In genomic region chr8:121474898-121475284, GRCm38 (mm10) we compare ENCODE assay signal across 10 mouse cellular contexts.
DNase-seq lines count a peak whose midpoint lies in the region; ATAC-seq and TF ChIP-seq lines count a peak whose summit lies in the region.
"Had no signal": no experiment of that assay in that cellular context is flagged by ENCODE, and none has a peak within 500 bp of the region (broad histone marks: within the 10 kb centered on the region; RNA-seq: fewer than 3 reads in every experiment).

No protein-coding gene starts in this region.

- WGBS in kidney, postnatal 0 days: 2% methylated on average over 17 of the region's 18 CpGs
- 2% methylated on average over 17 of the region's 18 CpGs for WGBS in forebrain, embryonic 11.5 days
- WGBS in hindbrain, embryonic 13.5 days: 6% methylated on average over 18 of the region's 18 CpGs
- WGBS in neural tube, embryonic 13.5 days: 3% methylated on average over 17 of the region's 18 CpGs

- H3K4me2 ChIP-seq in kidney, postnatal 0 days (ENCODE audit: low read length): peak overlapping the region; percentile 47
- peak overlapping the region; percentile 33; the same call in 1 of the 2 replicates for H3K4me2 ChIP-seq in forebrain, embryonic 11.5 days (ENCODE audit: low read depth, low read length, severe bottlenecking)
- H3K4me2 ChIP-seq in hindbrain, embryonic 13.5 days: 0 out of 2 replicates have a peak overlapping the region, but pooled peaks have one; percentile 23
- peak overlapping the region; percentile 28 for H3K4me2 ChIP-seq in neural tube, embryonic 13.5 days

- no peak for TF ChIP-seq CTCF in kidney, postnatal 0 days (IDR thresholded peaks at IDR 0.05; ENCODE audit: low read depth)

- H3K27ac ChIP-seq in kidney, postnatal 0 days: no peak overlapping the region
- no peak overlapping the region for H3K27ac ChIP-seq in forebrain, embryonic 11.5 days (ENCODE audit: low read depth, low read length)
- H3K27ac ChIP-seq in hindbrain, embryonic 13.5 days: no peak overlapping the region
- no peak overlapping the region for H3K27ac ChIP-seq in neural tube, embryonic 13.5 days (replicated peaks)

- H3K4me3 ChIP-seq in kidney, postnatal 0 days (replicated peaks; ENCODE audit: low read depth, low read length): no peak overlapping the region
- H3K4me3 ChIP-seq in forebrain, embryonic 11.5 days (ENCODE audit: low read depth, low read length): 0 out of 2 replicates have a peak overlapping the region, but pooled peaks have one; percentile 6
- no peak overlapping the region for H3K4me3 ChIP-seq in hindbrain, embryonic 13.5 days
- H3K4me3 ChIP-seq in neural tube, embryonic 13.5 days: no peak overlapping the region

- no peak for ATAC-seq in kidney, postnatal 0 days (replicated peaks; ENCODE audit: low FRiP score, low read depth)
- no peak for ATAC-seq in forebrain, embryonic 11.5 days (replicated peaks; ENCODE audit: low FRiP score)
- no peak for ATAC-seq in hindbrain, embryonic 13.5 days (ENCODE audit: low FRiP score)
- ATAC-seq in neural tube, embryonic 13.5 days (ENCODE audit: low read depth): no peak
- no peak for ATAC-seq in activated CD4-positive, CD25-positive, alpha-beta regulatory T cell, adult 4 months
- ATAC-seq in monocyte, adult 5-6 weeks (replicated peaks; ENCODE audit: insufficient number of reproducible peaks, low FRiP score, low TSS enrichment, poor library complexity, severe bottlenecking): no peak

- peaks cover 7% of the 10 kb centered on the region for H3K4me1 ChIP-seq in kidney, postnatal 0 days (replicated peaks; ENCODE audit: insufficient read depth, low read length)
- H3K4me1 ChIP-seq in forebrain, embryonic 11.5 days (replicated peaks; ENCODE audit: control insufficient read depth, insufficient read depth, low read length): no peaks in the 10 kb centered on the region
- peaks cover 11% of the 10 kb centered on the region for H3K4me1 ChIP-seq in hindbrain, embryonic 13.5 days (replicated peaks)
- H3K4me1 ChIP-seq in neural tube, embryonic 13.5 days (replicated peaks): peaks cover 13% of the 10 kb centered on the region

- DNase-seq in kidney, postnatal 0 days (ENCODE audit: low spot score): peak; percentile 27
- DNase-seq in kidney, postnatal 10 days: no peak
- DNase-seq in forebrain, embryonic 11.5 days (ENCODE audit: low spot score): no peak
- DNase-seq: lung, postnatal 14 days; thymus, postnatal 25 days had no signal

- no peaks in the 10 kb centered on the region for H3K9me3 ChIP-seq in kidney, postnatal 0 days (replicated peaks; ENCODE audit: low read length)
- no peaks in the 10 kb centered on the region for H3K9me3 ChIP-seq in forebrain, embryonic 11.5 days (ENCODE audit: control insufficient read depth, low read length)
- no peaks in the 10 kb centered on the region for H3K9me3 ChIP-seq in hindbrain, embryonic 13.5 days
- H3K9me3 ChIP-seq in neural tube, embryonic 13.5 days: no peaks in the 10 kb centered on the region

- H3K9ac ChIP-seq in kidney, postnatal 0 days (ENCODE audit: low read depth, low read length): no peak overlapping the region
- H3K9ac ChIP-seq in forebrain, embryonic 11.5 days (ENCODE audit: low read length): no peak overlapping the region
- no peak overlapping the region for H3K9ac ChIP-seq in hindbrain, embryonic 13.5 days
- H3K9ac ChIP-seq in neural tube, embryonic 13.5 days: no peak overlapping the region

- no peaks in the 10 kb centered on the region for H3K36me3 ChIP-seq in kidney, postnatal 0 days (ENCODE audit: insufficient read depth, low read length)
- no peaks in the 10 kb centered on the region for H3K36me3 ChIP-seq in forebrain, embryonic 11.5 days (ENCODE audit: control insufficient read depth, insufficient read depth, low read length)
- no peaks in the 10 kb centered on the region for H3K36me3 ChIP-seq in hindbrain, embryonic 13.5 days
- no peaks in the 10 kb centered on the region for H3K36me3 ChIP-seq in neural tube, embryonic 13.5 days
- H3K36me3 ChIP-seq: G1E had no signal

- H3K27me3 ChIP-seq in kidney, postnatal 0 days (ENCODE audit: insufficient read depth, low read length): no peaks in the 10 kb centered on the region
- no peaks in the 10 kb centered on the region for H3K27me3 ChIP-seq in forebrain, embryonic 11.5 days (ENCODE audit: control insufficient read depth, insufficient read depth, low read length)
- peaks cover 33% of the 10 kb centered on the region for H3K27me3 ChIP-seq in hindbrain, embryonic 13.5 days
- peaks cover 28% of the 10 kb centered on the region for H3K27me3 ChIP-seq in neural tube, embryonic 13.5 days
